Mouse (Mus musculus): ENCODE measurements around the gene A730049H05Rik.

DNA sequence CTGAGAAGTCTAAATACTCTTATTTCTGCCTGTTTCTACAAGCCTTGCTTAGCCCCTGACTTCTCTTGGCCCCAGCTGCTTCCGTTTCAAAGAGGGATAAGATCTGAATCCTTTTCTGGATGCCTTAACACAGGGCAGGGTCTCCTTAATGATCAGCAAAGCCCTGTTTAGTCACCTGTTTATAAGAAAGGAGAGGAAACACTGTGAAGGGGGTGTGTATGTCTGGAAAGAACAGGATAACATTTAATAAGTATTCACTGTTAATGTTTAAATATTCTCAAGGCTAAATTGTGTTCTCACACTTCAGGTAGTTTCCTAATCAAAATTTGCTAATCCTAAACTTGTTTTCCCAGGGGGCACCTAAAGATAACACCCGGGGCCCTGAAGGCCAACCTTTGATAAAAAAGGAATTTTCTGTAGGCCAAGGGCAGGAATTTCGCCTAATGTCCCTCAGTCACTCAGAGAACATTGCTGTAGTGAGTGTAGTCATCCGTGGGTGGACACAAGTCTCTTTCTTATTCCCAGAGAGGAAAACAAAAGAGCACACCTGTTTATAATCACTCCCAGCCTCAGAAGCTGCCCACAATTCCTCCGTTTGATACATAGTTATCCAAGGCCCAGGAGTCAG is 44.1 kb downstream of the A730049H05Rik start:
- TF ChIP-seq CTCF (IDR thresholded peaks at IDR 0.05; ENCODE audit: low read depth) = no peak
- no peak for TF ChIP-seq EP300 (optimal IDR thresholded peaks at IDR 0.05)

Measured in stomach, postnatal 0 days (tissue).